Mouse (Mus musculus): Measurements from ENCODE around the gene Tcf3. TPM values are rescaled to one million over a fixed set of nuclear protein-coding genes. Genes with fewer than 3 reads are reported as not detected.
A peak's percentile ranks its signal among the peaks of the same experiment; 100 is the strongest.

Gene Tcf3
- polyA plus RNA-seq, 2 experiments, result 129 to 191 TPM

GRCm38 (mm10) chr10:80464381-80465035, 31.1 kb upstream of the Tcf3 start:
- Histone ChIP-seq H3K36me3 (ENCODE audit: control insufficient read depth, insufficient read depth, low read length) (no peaks in the 10 kb centered on the region), H3K4me3 (replicated peaks; ENCODE audit: low read length) (no peak overlapping the region), H3K27ac (replicated peaks; ENCODE audit: low read depth, low read length) (no peak overlapping the region), H3K9me3 (ENCODE audit: control insufficient read depth, low read length) (no peaks in the 10 kb centered on the region), H3K27me3 (ENCODE audit: control insufficient read depth, insufficient read depth, low read length) (0 out of 2 replicates have a peak, but pooled peaks cover 6% of the 10 kb centered on the region), H3K4me2 (replicated peaks; ENCODE audit: low read depth, low read length, severe bottlenecking) (peak overlapping the region; percentile 24; the same call in 1 of the 2 replicates), H3K4me1 (ENCODE audit: control insufficient read depth, insufficient read depth, low read length) (no peaks in the 10 kb centered on the region; the same call in 1 of the 2 replicates), H3K9ac (ENCODE audit: low read depth, low read length, severe bottlenecking) (no peak overlapping the region)
- TF ChIP-seq POLR2A (IDR thresholded peaks at IDR 0.05; ENCODE audit: borderline replicate concordance, extremely low read depth, insufficient read depth, insufficient read length), result no peak
- ATAC-seq (ENCODE audit: low FRiP score, low read depth) (no peak), DNase-seq (ENCODE audit: low spot score) (no peak)
- WGBS, result 4% methylated on average over 18 of the region's 19 CpGs

- Histone ChIP-seq H3K9me3 (ENCODE audit: control insufficient read depth, low read length) (no peaks in the 10 kb centered on the region), H3K4me1 (ENCODE audit: control insufficient read depth, insufficient read depth, low read length) (no peaks in the 10 kb centered on the region; the same call in 1 of the 2 replicates), H3K9ac (ENCODE audit: low read depth, low read length, severe bottlenecking) (no peak overlapping the region), H3K36me3 (ENCODE audit: control insufficient read depth, insufficient read depth, low read length) (no peaks in the 10 kb centered on the region), H3K4me2 (replicated peaks; ENCODE audit: low read depth, low read length, severe bottlenecking) (no peak overlapping the region), H3K27me3 (ENCODE audit: control insufficient read depth, insufficient read depth, low read length) (0 out of 2 replicates have a peak, but pooled peaks cover 6% of the 10 kb centered on the region), H3K27ac (replicated peaks; ENCODE audit: low read depth, low read length) (no peak overlapping the region), H3K4me3 (replicated peaks; ENCODE audit: low read length) (no peak overlapping the region)
- 66% methylated on average over 7 of the region's 7 CpGs for WGBS
- no peak for ATAC-seq (ENCODE audit: low FRiP score, low read depth)
- TF ChIP-seq POLR2A (IDR thresholded peaks at IDR 0.05; ENCODE audit: borderline replicate concordance, extremely low read depth, insufficient read depth, insufficient read length), result no peak
- no peak for DNase-seq (ENCODE audit: low spot score)
Observed at GRCm38 (mm10) chr10:80461346-80461745, 27.9 kb upstream of the Tcf3 start.

DNA sequence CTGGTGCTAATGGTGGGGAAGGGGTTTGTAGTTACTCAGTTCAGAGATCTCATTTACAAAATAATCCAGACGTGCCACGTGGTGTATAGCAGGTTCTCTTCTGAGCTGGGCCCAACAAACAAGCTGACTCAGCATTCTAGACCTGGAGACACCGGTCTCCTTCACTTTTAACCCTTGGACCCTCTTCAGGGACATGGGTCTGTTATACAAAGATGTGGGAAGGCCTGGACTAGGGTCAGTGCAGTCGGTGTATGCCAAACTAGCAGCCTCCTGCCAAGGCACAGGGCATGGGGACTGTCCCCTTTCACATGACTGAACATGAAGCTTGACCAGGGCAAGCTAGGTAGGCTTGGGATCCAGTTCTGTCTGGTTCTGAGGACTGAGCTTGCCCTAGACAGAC, 26.9 kb upstream of the Tcf3 start:
- Histone ChIP-seq H3K9me3 (ENCODE audit: control insufficient read depth, low read length) (no peaks in the 10 kb centered on the region), H3K4me1 (ENCODE audit: control insufficient read depth, insufficient read depth, low read length) (no peaks in the 10 kb centered on the region; the same call in 1 of the 2 replicates), H3K4me3 (replicated peaks; ENCODE audit: low read length) (no peak overlapping the region), H3K36me3 (ENCODE audit: control insufficient read depth, insufficient read depth, low read length) (no peaks in the 10 kb centered on the region), H3K27me3 (ENCODE audit: control insufficient read depth, insufficient read depth, low read length) (0 out of 2 replicates have a peak, but pooled peaks cover 6% of the 10 kb centered on the region), H3K4me2 (replicated peaks; ENCODE audit: low read depth, low read length, severe bottlenecking) (no peak overlapping the region), H3K27ac (replicated peaks; ENCODE audit: low read depth, low read length) (no peak overlapping the region), H3K9ac (ENCODE audit: low read depth, low read length, severe bottlenecking) (no peak overlapping the region)
- ATAC-seq (ENCODE audit: low FRiP score, low read depth) (no peak), DNase-seq (ENCODE audit: low spot score) (no peak)
- no peak for TF ChIP-seq POLR2A (IDR thresholded peaks at IDR 0.05; ENCODE audit: borderline replicate concordance, extremely low read depth, insufficient read depth, insufficient read length)
- 66% methylated on average over 4 of the region's 4 CpGs for WGBS

DNA sequence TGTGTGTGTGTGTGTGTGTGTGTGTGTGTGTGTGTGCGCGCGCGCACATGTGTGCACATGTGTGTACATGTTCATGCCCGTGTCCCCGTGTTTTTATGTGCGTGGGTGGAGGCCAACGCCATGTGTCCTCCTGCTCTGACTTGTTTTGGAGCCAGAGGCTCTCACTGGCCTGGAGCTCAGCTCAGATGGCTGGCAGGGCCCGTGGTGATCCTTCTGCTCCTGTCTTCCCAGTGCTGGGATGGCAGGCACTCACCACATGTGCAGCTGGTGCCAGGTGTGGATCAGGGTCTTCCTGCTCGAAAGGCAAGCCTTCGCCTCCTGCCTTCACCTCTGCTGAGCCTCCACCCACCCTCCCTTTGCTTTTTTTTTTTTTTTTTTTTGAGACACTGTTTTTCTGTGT, 26.2 kb upstream of the Tcf3 start:
- Histone ChIP-seq H3K4me2 (replicated peaks; ENCODE audit: low read depth, low read length, severe bottlenecking) (no peak overlapping the region), H3K27ac (replicated peaks; ENCODE audit: low read depth, low read length) (no peak overlapping the region), H3K4me1 (ENCODE audit: control insufficient read depth, insufficient read depth, low read length) (no peaks in the 10 kb centered on the region; the same call in 1 of the 2 replicates), H3K9ac (ENCODE audit: low read depth, low read length, severe bottlenecking) (no peak overlapping the region), H3K27me3 (ENCODE audit: control insufficient read depth, insufficient read depth, low read length) (0 out of 2 replicates have a peak, but pooled peaks cover 6% of the 10 kb centered on the region), H3K9me3 (ENCODE audit: control insufficient read depth, low read length) (no peaks in the 10 kb centered on the region), H3K4me3 (replicated peaks; ENCODE audit: low read length) (no peak overlapping the region), H3K36me3 (ENCODE audit: control insufficient read depth, insufficient read depth, low read length) (no peaks in the 10 kb centered on the region)
- no peak for DNase-seq (ENCODE audit: low spot score)
- ATAC-seq (ENCODE audit: low FRiP score, low read depth), result no peak
- TF ChIP-seq POLR2A (IDR thresholded peaks at IDR 0.05; ENCODE audit: borderline replicate concordance, extremely low read depth, insufficient read depth, insufficient read length), result no peak
- 86% methylated on average over 11 of the region's 11 CpGs for WGBS

GRCm38 (mm10) chr10:80459236-80459635, 25.8 kb upstream of the Tcf3 start:
- DNase-seq (ENCODE audit: low spot score) (no peak), ATAC-seq (ENCODE audit: low FRiP score, low read depth) (no peak)
- 0 out of 2 replicates have a peak, but pooled peaks cover 6% of the 10 kb centered on the region for H3K27me3 ChIP-seq (ENCODE audit: control insufficient read depth, insufficient read depth, low read length)
- 41% methylated on average over 10 of the region's 10 CpGs for WGBS
- H3K36me3 ChIP-seq (ENCODE audit: control insufficient read depth, insufficient read depth, low read length), result no peaks in the 10 kb centered on the region
- no peak overlapping the region for H3K27ac ChIP-seq (replicated peaks; ENCODE audit: low read depth, low read length)
- no peak overlapping the region for H3K9ac ChIP-seq (ENCODE audit: low read depth, low read length, severe bottlenecking)
- H3K9me3 ChIP-seq (ENCODE audit: control insufficient read depth, low read length), result no peaks in the 10 kb centered on the region
- no peak for TF ChIP-seq POLR2A (IDR thresholded peaks at IDR 0.05; ENCODE audit: borderline replicate concordance, extremely low read depth, insufficient read depth, insufficient read length)
- no peak overlapping the region for H3K4me3 ChIP-seq (replicated peaks; ENCODE audit: low read length)
- no peaks in the 10 kb centered on the region for H3K4me1 ChIP-seq (ENCODE audit: control insufficient read depth, insufficient read depth, low read length)
- H3K4me2 ChIP-seq (replicated peaks; ENCODE audit: low read depth, low read length, severe bottlenecking), result no peak overlapping the region
